Mouse (Mus musculus) intestine, postnatal 0 days (tissue): Measurements from ENCODE around the gene Galns. TPM values are rescaled to one million over a fixed set of nuclear protein-coding genes. Genes with fewer than 3 reads are reported as not detected.

Experiments
- ATAC-seq: fragments of 200-750 bp; cut with Nextera tagmentation; 2 replicates; pipeline ENCODE4 v1.8.0; 2017; ENCODE audit warnings: mild to moderate bottlenecking, moderate TSS enrichment, moderate library complexity
- H3K27ac ChIP-seq: fragments of 300-500 bp; sonication (generic); 2 replicates; pipeline ENCODE4 v1.5.1; 2014; ENCODE audit warnings: mild to moderate bottlenecking, low read depth, low read length, moderate library complexity
- H3K27me3 ChIP-seq: fragments of 300-500 bp; sonication (generic); replicated peaks from 2 replicates; pipeline ENCODE4 v1.6.1; 2014; ENCODE audit warnings: low read length, mixed read lengths; ENCODE audit not compliant: control insufficient read depth, insufficient read depth
- H3K36me3 ChIP-seq: fragments of 300-500 bp; sonication (generic); 2 replicates; pipeline ENCODE4 v1.6.1; 2014; ENCODE audit warnings: mild to moderate bottlenecking, moderate library complexity; ENCODE audit not compliant: control insufficient read depth, insufficient read depth
- H3K4me1 ChIP-seq: fragments of 300-500 bp; sonication (generic); replicated peaks from 2 replicates; pipeline ENCODE4 v1.6.1; 2014; ENCODE audit warnings: antibody characterized with exemption, low read length, mixed read lengths; ENCODE audit not compliant: control insufficient read depth, insufficient read depth
- H3K4me2 ChIP-seq: fragments of 300-500 bp; sonication (generic); replicated peaks from 2 replicates; pipeline ENCODE4 v1.6.1; 2014; ENCODE audit warnings: low read depth, mild to moderate bottlenecking, moderate library complexity
- H3K4me3 ChIP-seq: fragments of 300-500 bp; sonication (generic); 2 replicates; pipeline ENCODE4 v1.5.1; 2014; ENCODE audit warnings: low read depth, low read length
- H3K9ac ChIP-seq: fragments of 300-500 bp; sonication (generic); 2 replicates; pipeline ENCODE4 v1.6.1; 2014; ENCODE audit warnings: mild to moderate bottlenecking, low read depth, low read length
- H3K9me3 ChIP-seq: fragments of 300-500 bp; sonication (generic); 2 replicates; pipeline ENCODE4 v1.6.1; 2016; ENCODE audit warnings: mixed run types; ENCODE audit not compliant: control insufficient read depth
- CTCF ChIP-seq: sonication (generic); IDR thresholded peaks from 2 replicates; pipeline ENCODE4 v1.5.1; 2016; ENCODE audit warnings: low read depth, mild to moderate bottlenecking, control low read depth, antibody characterized with exemption, moderate library complexity
- WGBS: fragments of 180-500 bp; shearing (Covaris S2); extraction: QIAGEN DNeasy Blood & Tissue Kit; methylation state at CpG from one replicate; pipeline ENCODE4 v1.1.7; 2014; 5-methylcytosine and 5-hydroxymethylcytosine counted together
- polyA plus RNA-seq: library from polyadenylated mRNA; unstranded; fragments of >200 nt; fragmentation: Nextera tagmentation; extraction: Ambion mirVana; gene quantifications from 2 replicates; pipeline ENCODE4 v1.2.1, GENCODE M21; 2015

Gene Galns
- 58.1 and 59.0 TPM in 2 replicates for polyA plus RNA-seq

DNA sequence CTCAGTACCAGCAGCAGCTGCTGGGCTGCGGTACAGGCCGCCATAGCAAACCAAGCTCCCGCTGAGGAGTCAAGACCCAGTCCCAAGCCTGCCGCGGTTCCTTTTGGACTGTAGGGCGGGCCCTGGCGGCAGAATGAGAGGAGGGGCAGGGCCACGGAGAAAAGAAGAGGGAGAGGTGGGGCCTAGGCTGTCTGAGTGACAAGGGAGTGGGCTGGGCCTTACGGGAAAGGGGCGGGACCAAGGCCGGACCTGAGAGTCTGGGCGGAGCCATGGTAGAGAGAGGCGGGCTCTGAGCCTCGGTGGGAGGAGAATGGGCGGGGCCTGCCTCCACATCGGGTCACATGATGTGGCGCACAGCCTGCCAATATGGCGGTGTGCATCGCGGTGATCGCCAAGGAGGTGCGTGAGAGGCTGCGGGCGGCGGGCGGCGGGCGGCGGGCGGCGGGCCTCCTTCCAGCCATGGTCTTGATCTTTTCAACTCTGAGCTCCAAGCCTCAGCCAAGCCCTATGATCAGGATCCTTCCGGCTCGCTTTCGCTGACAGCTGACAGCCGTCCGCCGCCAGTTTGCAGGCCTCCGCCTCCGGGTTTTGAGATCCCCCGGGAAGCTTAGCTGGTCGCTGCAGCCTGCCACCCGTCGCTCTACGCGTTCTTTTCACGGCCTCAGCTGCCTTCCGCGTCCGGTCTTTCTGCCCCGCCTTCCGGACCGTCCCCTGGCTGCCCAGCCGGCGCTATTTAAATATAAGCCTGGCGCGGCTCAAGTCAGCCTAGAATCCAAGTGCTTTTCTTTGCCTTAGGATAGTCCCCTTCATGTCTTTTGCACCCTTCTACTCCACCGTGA, at the start of gene Galns, which contains the start of gene Trappc2l:
TSS of gene Galns (minus strand) at position 169 of the 839 bp plus-strand sequence.
TSS of gene Trappc2l (plus strand) at position 346 of the 839 bp plus-strand sequence.
- under 1% methylated on average over 51 of the region's 57 CpGs for WGBS
- peak; percentile 93 for ATAC-seq
- TF ChIP-seq CTCF, result peak; percentile 74
- Histone ChIP-seq H3K36me3 (peaks cover 28% of the 10 kb centered on the region; the same call in 1 of the 2 replicates), H3K4me1 (peaks cover 7% of the 10 kb centered on the region; the same call in 1 of the 2 replicates), H3K4me3 (peak within 1 kb of the TSS; percentile 70), H3K27ac (peak within 1 kb of the TSS; percentile 88), H3K4me2 (peak within 1 kb of the TSS; percentile 92), H3K27me3 (no peaks in the 10 kb centered on the region), H3K9ac (peak within 1 kb of the TSS; percentile 76), H3K9me3 (no peaks in the 10 kb centered on the region)

DNA sequence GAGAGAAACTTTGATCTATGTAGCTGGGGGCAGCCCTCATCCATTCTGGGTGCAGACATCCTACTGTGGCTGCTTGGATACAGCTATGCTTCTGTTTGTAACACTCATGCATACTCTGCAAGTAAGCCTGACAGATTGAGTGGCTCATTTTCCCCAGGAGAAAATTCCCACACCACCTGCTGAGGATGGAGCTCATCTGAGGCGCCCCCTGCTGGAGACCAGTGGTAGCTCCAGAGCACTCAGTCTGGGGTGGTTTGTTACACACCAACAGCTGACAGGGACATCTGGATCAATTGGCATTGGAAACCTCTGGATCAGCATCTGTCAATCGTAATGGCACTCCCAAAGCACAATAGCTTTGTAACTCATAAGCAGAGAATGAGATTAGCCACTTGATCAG, 48.8 kb upstream of the Galns start:
- no peak overlapping the region for H3K4me3 ChIP-seq
- no peak overlapping the region for H3K9ac ChIP-seq
- ATAC-seq, result no peak
- WGBS, result 79% methylated on average over 2 of the region's 2 CpGs
- H3K36me3 ChIP-seq, result no peaks in the 10 kb centered on the region; the same call in 1 of the 2 replicates
- no peak overlapping the region for H3K4me2 ChIP-seq
- no peaks in the 10 kb centered on the region for H3K9me3 ChIP-seq
- no peak overlapping the region for H3K27ac ChIP-seq
- no peaks in the 10 kb centered on the region for H3K4me1 ChIP-seq
- no peaks in the 10 kb centered on the region for H3K27me3 ChIP-seq
- peak; percentile 73 for TF ChIP-seq CTCF

DNA sequence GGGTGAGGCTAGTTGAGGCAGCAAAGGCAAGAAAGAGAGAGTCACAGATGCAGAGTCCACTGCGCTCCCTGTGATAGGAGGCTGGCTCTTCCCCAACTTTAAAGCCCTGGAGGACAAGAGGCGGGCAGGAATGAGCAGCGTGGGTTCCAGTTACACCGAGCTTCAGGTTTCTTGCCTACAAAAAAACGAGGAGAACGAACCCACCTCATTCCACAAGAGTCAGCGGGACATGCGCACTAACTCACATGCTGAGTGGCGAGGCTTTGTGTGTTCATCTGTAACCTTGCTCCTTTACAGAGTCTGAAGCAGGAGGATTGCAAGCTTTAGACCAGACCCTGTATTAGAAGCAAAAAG, 47.5 kb upstream of the Galns start:
- Histone ChIP-seq H3K27me3 (no peaks in the 10 kb centered on the region), H3K27ac (no peak overlapping the region), H3K4me3 (no peak overlapping the region), H3K9ac (no peak overlapping the region), H3K9me3 (no peaks in the 10 kb centered on the region), H3K4me1 (no peaks in the 10 kb centered on the region), H3K36me3 (no peaks in the 10 kb centered on the region; the same call in 1 of the 2 replicates), H3K4me2 (no peak overlapping the region)
- no peak for TF ChIP-seq CTCF
- ATAC-seq, result no peak
- WGBS, result 80% methylated on average over 9 of the region's 9 CpGs

GRCm38 (mm10) chr8:122658149-122658806, 47.0 kb upstream of the Galns start:
- H3K4me1 ChIP-seq, result no peaks in the 10 kb centered on the region
- H3K4me3 ChIP-seq, result no peak overlapping the region
- no peak overlapping the region for H3K9ac ChIP-seq
- H3K4me2 ChIP-seq, result no peak overlapping the region
- 73% methylated on average over 10 of the region's 10 CpGs for WGBS
- no peaks in the 10 kb centered on the region for H3K9me3 ChIP-seq
- H3K27ac ChIP-seq, result no peak overlapping the region
- no peaks in the 10 kb centered on the region for H3K27me3 ChIP-seq
- no peak for TF ChIP-seq CTCF
- no peaks in the 10 kb centered on the region; the same call in 1 of the 2 replicates for H3K36me3 ChIP-seq
- ATAC-seq, result no peak

GRCm38 (mm10) chr8:122656056-122656999, 45.1 kb upstream of the Galns start:
- WGBS, result 66% methylated on average over 13 of the region's 13 CpGs
- H3K9ac ChIP-seq, result no peak overlapping the region
- no peaks in the 10 kb centered on the region for H3K4me1 ChIP-seq
- H3K4me3 ChIP-seq, result no peak overlapping the region
- TF ChIP-seq CTCF, result no peak
- H3K4me2 ChIP-seq, result no peak overlapping the region
- no peak for ATAC-seq
- no peak overlapping the region for H3K27ac ChIP-seq
- no peaks in the 10 kb centered on the region for H3K27me3 ChIP-seq
- H3K36me3 ChIP-seq, result no peaks in the 10 kb centered on the region; the same call in 1 of the 2 replicates
- H3K9me3 ChIP-seq, result no peaks in the 10 kb centered on the region
